Mouse (Mus musculus) colon, adult 2 months (tissue): ENCODE data around the gene Plpp3. TPM values are rescaled to one million over a fixed set of nuclear protein-coding genes. Genes with fewer than 3 reads are reported as not detected.

ENCODE experiments used
- polyA plus RNA-seq: library from polyadenylated mRNA; depleted of rRNA; stranded (reverse); fragments of >200 nt; gene quantifications from 2 replicates; pipeline ENCODE4 v1.2.3, GENCODE M21; 2012; rRNA removed

The Plpp3 gene
- polyA plus RNA-seq, result 39.7 and 52.8 TPM in 2 replicates

GRCm38 (mm10) chr4:105157276-105158168, at the start of gene Plpp3:
Gene Plpp3, plus strand, starts transcription at chr4:105157347.

GRCm38 (mm10) chr4:105109199-105109989, 47.8 kb upstream of the Plpp3 start, which contains the start of gene Prkaa2:
Gene Prkaa2, minus strand, starts transcription at chr4:105109890.

Other genes starting within 250 kb of the Plpp3 start
- gene Fyb2, start 243.9 kb upstream of the Plpp3 start, polyA plus RNA-seq, result 0.60 and 0.64 TPM in 2 replicates
- 9.3 and 10.7 TPM in 2 replicates for gene Prkaa2, start 47.5 kb upstream of the Plpp3 start, polyA plus RNA-seq